Mouse (Mus musculus): ENCODE data around the gene Nhsl1.

- no peak for TF ChIP-seq CTCF (IDR thresholded peaks at IDR 0.05; ENCODE audit: extremely low read depth, insufficient read length, insufficient replicate concordance, low read depth, low read length)
- TF ChIP-seq POLR2A (IDR thresholded peaks at IDR 0.05; ENCODE audit: low read depth, low read length) = no peak
These were observed 127.0 kb downstream of the Nhsl1 start for GRCm38 (mm10) chr10:18445603-18446358.
